Mouse (Mus musculus) lung, adult 2 months (tissue): ENCODE measurements around the gene Atp5e.
A peak's percentile ranks its signal among the peaks of the same experiment; 100 is the strongest.

Experiments used
- CTCF ChIP-seq: fragments of 200-500 bp; IDR thresholded peaks from 2 replicates; pipeline ENCODE4 v1.5.1; 2011; ENCODE audit warnings: mild to moderate bottlenecking, low read length, control low read depth; ENCODE audit not compliant: insufficient read depth
- POLR2A ChIP-seq: fragments of 200-500 bp; IDR thresholded peaks from 2 replicates; pipeline ENCODE4 v1.6.1; 2011; ENCODE audit warnings: low read depth, mild to moderate bottlenecking, control low read depth, low read length, borderline replicate concordance; ENCODE audit errors: extremely low read depth

GRCm38 (mm10) chr2:174492858-174493257 is 29.0 kb upstream of the Atp5e start:
- TF ChIP-seq POLR2A: no peak
- TF ChIP-seq CTCF: peak; percentile 32; the same call in 1 of the 2 replicates
